Mouse (Mus musculus) forelimb bud, embryonic 11.5 days (tissue): ENCODE results near the gene Pcgf1.
A peak's percentile ranks its signal among the peaks of the same experiment; 100 is the strongest.

Experiments used
- DNase-seq: peaks from one replicate; pipeline ENCODE4 v3.0.0-alpha.2; 2012; ENCODE audit warnings: low read depth, low spot score

The Pcgf1 gene

GRCm38 (mm10) chr6:83077630-83078323 lies at the start of gene Pcgf1:
Gene Pcgf1, plus strand, starts transcription at chr6:83077869.
- DNase-seq, result no peak

- no peak for DNase-seq
Observed at GRCm38 (mm10) chr6:83029777-83030176, 47.9 kb upstream of the Pcgf1 start.

- DNase-seq, result no peak
Observed at GRCm38 (mm10) chr6:83031111-83031510, 46.6 kb upstream of the Pcgf1 start.

GRCm38 (mm10) chr6:83031921-83032590 lies 45.6 kb upstream of the Pcgf1 start:
- no peak for DNase-seq

GRCm38 (mm10) chr6:83032769-83033191 lies 44.9 kb upstream of the Pcgf1 start:
- peak; percentile 64 for DNase-seq

GRCm38 (mm10) chr6:83033249-83034185 lies 44.2 kb upstream of the Pcgf1 start, which contains the start of the genes Dok1 and Loxl3:
Gene Dok1, minus strand, starts transcription at chr6:83033471.
Gene Loxl3, plus strand, starts transcription at chr6:83034173.
- peak; percentile 82 for DNase-seq

- DNase-seq, result no peak
Observed at GRCm38 (mm10) chr6:83034463-83035055, 43.1 kb upstream of the Pcgf1 start.

GRCm38 (mm10) chr6:83037188-83037587 lies 40.5 kb upstream of the Pcgf1 start:
- DNase-seq, result no peak

GRCm38 (mm10) chr6:83038496-83039012 lies 39.1 kb upstream of the Pcgf1 start:
- DNase-seq, result peak; percentile 82

GRCm38 (mm10) chr6:83040601-83041000 lies 37.1 kb upstream of the Pcgf1 start:
- DNase-seq, result no peak

GRCm38 (mm10) chr6:83043561-83043960 lies 34.1 kb upstream of the Pcgf1 start:
- no peak for DNase-seq

- DNase-seq, result no peak
Observed at GRCm38 (mm10) chr6:83043993-83044392, 33.7 kb upstream of the Pcgf1 start.

- no peak for DNase-seq
Observed at GRCm38 (mm10) chr6:83044742-83045141, 32.9 kb upstream of the Pcgf1 start.

GRCm38 (mm10) chr6:83049367-83049766 lies 28.3 kb upstream of the Pcgf1 start:
- DNase-seq, result no peak

GRCm38 (mm10) chr6:83053136-83053960 lies 24.3 kb upstream of the Pcgf1 start:
- DNase-seq, result no peak

- peak; percentile 96 for DNase-seq
Observed at GRCm38 (mm10) chr6:83054074-83054851, 23.4 kb upstream of the Pcgf1 start, which contains the start of gene Aup1. Gene Aup1, plus strand, starts transcription at chr6:83054521.

- DNase-seq, result no peak
Observed at GRCm38 (mm10) chr6:83054871-83055431, 22.7 kb upstream of the Pcgf1 start, which contains the start of gene Htra2. Gene Htra2, minus strand, starts transcription at chr6:83055273.

GRCm38 (mm10) chr6:83057790-83058189 lies 19.9 kb upstream of the Pcgf1 start, which contains the start of gene Dqx1:
Gene Dqx1, plus strand, starts transcription at chr6:83057844.
- no peak for DNase-seq

- DNase-seq, result no peak
Observed at GRCm38 (mm10) chr6:83058725-83059124, 18.9 kb upstream of the Pcgf1 start.
